Mouse (Mus musculus): ENCODE data around the gene Gcnt2.

- TF ChIP-seq USF1 (IDR thresholded peaks at IDR 0.05; ENCODE audit: low read depth) (peak; percentile 94), POLR2A (IDR thresholded peaks at IDR 0.05; ENCODE audit: insufficient read length, low read depth) (no peak), CEBPB (IDR thresholded peaks at IDR 0.05; ENCODE audit: insufficient read depth, poor library complexity, severe bottlenecking) (no peak), REST (IDR thresholded peaks at IDR 0.05; ENCODE audit: insufficient read depth, insufficient read length) (no peak), MYOG (IDR thresholded peaks at IDR 0.05; ENCODE audit: control insufficient read depth in 1 of 3, insufficient read depth in 1 of 3, insufficient read length in 2 of 3, low read depth in 2 of 3) (no peak), MAX (IDR thresholded peaks at IDR 0.05; ENCODE audit: low read depth) (no peak), E2F4 (IDR thresholded peaks at IDR 0.05; ENCODE audit: insufficient read depth) (no peak), POLR2AphosphoS2 (IDR thresholded peaks at IDR 0.05; ENCODE audit: insufficient read length, low read depth) (no peak), SRF (IDR thresholded peaks at IDR 0.05; ENCODE audit: control insufficient read depth, insufficient read length, low read depth) (no peak), TCF12 (IDR thresholded peaks at IDR 0.05; ENCODE audit: insufficient read depth, poor library complexity, severe bottlenecking) (no peak), MYOD1 (IDR thresholded peaks at IDR 0.05; ENCODE audit: control insufficient read depth in 1 of 3, insufficient read length in 2 of 3, low read depth in 2 of 3) (no peak), TCF3 (IDR thresholded peaks at IDR 0.05; ENCODE audit: insufficient read length, low read depth) (no peak)
Observed at GRCm38 (mm10) chr13:40843418-40844067, 16.0 kb upstream of the Gcnt2 start.

All from myocyte (in vitro differentiated cells).